Mouse (Mus musculus) ES-E14 (cell line): Measurements from ENCODE around the gene Il1a.

Experiments used
- HCFC1 ChIP-seq: IDR thresholded peaks from 2 replicates; pipeline ENCODE4 v1.6.1; 2012; ENCODE audit warnings: low read length, inconsistent platforms, borderline replicate concordance; ENCODE audit not compliant: insufficient read depth
- MAFK ChIP-seq: IDR thresholded peaks from 2 replicates; pipeline ENCODE4 v1.6.1; 2014; ENCODE audit warnings: mild to moderate bottlenecking, low read depth, low read length, inconsistent platforms; ENCODE audit not compliant: insufficient read depth
- ZC3H11A ChIP-seq: IDR thresholded peaks from 2 replicates; pipeline ENCODE4 v1.6.1; 2012; ENCODE audit warnings: low read depth, mild to moderate bottlenecking, inconsistent platforms, low read length, borderline replicate concordance
- ZNF384 ChIP-seq: IDR thresholded peaks from 2 replicates; pipeline ENCODE4 v1.6.1; 2012; ENCODE audit warnings: low read depth, low read length, inconsistent platforms

GRCm38 (mm10) chr2:129269161-129269643 lies 40.6 kb downstream of the Il1a start:
- TF ChIP-seq ZNF384 (no peak), ZC3H11A (no peak), HCFC1 (no peak), MAFK (no peak)
